Mouse (Mus musculus) neural tube, embryonic 11.5 days (tissue): ENCODE measurements around the gene Kyat1. TPM values are rescaled to one million over a fixed set of nuclear protein-coding genes. Genes with fewer than 3 reads are reported as not detected.

ENCODE experiments used
- ATAC-seq: fragments of 200-750 bp; cut with Nextera tagmentation; 2 replicates; pipeline ENCODE4 v1.8.0; 2017; ENCODE audit warnings: moderate number of reproducible peaks, mild to moderate bottlenecking, moderate TSS enrichment, moderate library complexity; ENCODE audit not compliant: insufficient read depth, low FRiP score, low TSS enrichment
- DNase-seq: peaks from one replicate; pipeline ENCODE4 v3.0.0-alpha.2; 2015; ENCODE audit warnings: low spot score
- H3K27ac ChIP-seq: fragments of 300-500 bp; sonication (generic); 2 replicates; pipeline ENCODE4 v1.5.1; 2014; ENCODE audit warnings: low read depth, mild to moderate bottlenecking, low read length
- H3K27me3 ChIP-seq: fragments of 300-500 bp; sonication (generic); 2 replicates; pipeline ENCODE4 v1.6.1; 2014; ENCODE audit warnings: mild to moderate bottlenecking, low read length, mixed read lengths; ENCODE audit not compliant: control insufficient read depth, insufficient read depth
- H3K36me3 ChIP-seq: fragments of 300-500 bp; sonication (generic); 2 replicates; pipeline ENCODE4 v1.6.1; 2014; ENCODE audit warnings: mild to moderate bottlenecking, low read length, moderate library complexity, mixed read lengths; ENCODE audit not compliant: control insufficient read depth, insufficient read depth
- H3K4me1 ChIP-seq: fragments of 300-500 bp; sonication (generic); 2 replicates; pipeline ENCODE4 v1.6.1; 2014; ENCODE audit warnings: low read length, mixed read lengths; ENCODE audit not compliant: control insufficient read depth, insufficient read depth
- H3K4me2 ChIP-seq: fragments of 300-500 bp; sonication (generic); 2 replicates; pipeline ENCODE4 v1.6.1; 2014; ENCODE audit warnings: low read depth, mild to moderate bottlenecking, moderate library complexity
- H3K4me3 ChIP-seq: fragments of 300-500 bp; sonication (generic); 2 replicates; pipeline ENCODE4 v1.5.1; 2014; ENCODE audit warnings: low read depth, low read length
- H3K9ac ChIP-seq: fragments of 300-500 bp; sonication (generic); 2 replicates; pipeline ENCODE4 v1.6.1; 2014; ENCODE audit warnings: mild to moderate bottlenecking, low read length
- H3K9me3 ChIP-seq: fragments of 300-500 bp; sonication (generic); 2 replicates; pipeline ENCODE4 v1.6.1; 2016; ENCODE audit warnings: low read length; ENCODE audit not compliant: control insufficient read depth
- WGBS: fragments of 180-500 bp; shearing (Covaris S2); extraction: QIAGEN DNeasy Blood & Tissue Kit; methylation state at CpG from one replicate; pipeline ENCODE4 v1.1.7; 2014; 5-methylcytosine and 5-hydroxymethylcytosine counted together
- polyA plus RNA-seq: library from polyadenylated mRNA; unstranded; fragments of >200 nt; fragmentation: Nextera tagmentation; extraction: Ambion mirVana; gene quantifications from 2 replicates; pipeline ENCODE4 v1.2.1, GENCODE M21; 2014

Gene Kyat1
- polyA plus RNA-seq = 10.5 and 12.0 TPM in 2 replicates

- no peak within 1 kb of the TSS for H3K27ac ChIP-seq
- under 1% methylated on average over 44 of the region's 44 CpGs for WGBS
Measured at GRCm38 (mm10) chr2:30205629-30206357, at the start of gene Kyat1. Gene Kyat1 (minus strand): TSS chr2:30205847.

GRCm38 (mm10) chr2:30253809-30254208 is 48.2 kb upstream of the Kyat1 start:
- no peak overlapping the region for H3K9ac ChIP-seq
- no peaks in the 10 kb centered on the region for H3K27me3 ChIP-seq
- WGBS = 87% methylated on average over 5 of the region's 5 CpGs
- peaks cover 34% of the 10 kb centered on the region for H3K36me3 ChIP-seq
- DNase-seq (no peak), ATAC-seq (no peak)
- no peak overlapping the region for H3K4me3 ChIP-seq
- H3K27ac ChIP-seq = no peak overlapping the region
- no peaks in the 10 kb centered on the region for H3K4me1 ChIP-seq
- no peak overlapping the region for H3K4me2 ChIP-seq
- no peaks in the 10 kb centered on the region for H3K9me3 ChIP-seq

More at GRCm38 (mm10) chr2:30205629-30206357, at the start of gene Kyat1:
- Histone ChIP-seq H3K9me3 (no peaks in the 10 kb centered on the region), H3K36me3 (no peaks in the 10 kb centered on the region), H3K9ac (peak within 1 kb of the TSS; percentile 65), H3K4me3 (peak within 1 kb of the TSS; percentile 73), H3K27me3 (no peaks in the 10 kb centered on the region), H3K4me2 (peak within 1 kb of the TSS; percentile 90), H3K4me1 (peaks cover 8% of the 10 kb centered on the region)
- ATAC-seq = peak; percentile 90
- DNase-seq = peak; percentile 95

- no peak overlapping the region for H3K4me3 ChIP-seq
- H3K4me1 ChIP-seq = no peaks in the 10 kb centered on the region
- no peak for DNase-seq
- no peak for ATAC-seq
- H3K4me2 ChIP-seq = no peak overlapping the region
- WGBS = 88% methylated on average over 3 of the region's 3 CpGs
- no peaks in the 10 kb centered on the region for H3K9me3 ChIP-seq
- H3K27ac ChIP-seq = no peak overlapping the region
- no peak overlapping the region for H3K9ac ChIP-seq
- H3K27me3 ChIP-seq = no peaks in the 10 kb centered on the region
- H3K36me3 ChIP-seq = peaks cover 29% of the 10 kb centered on the region
Measured at GRCm38 (mm10) chr2:30252521-30252920, 46.9 kb upstream of the Kyat1 start.

- H3K4me1 ChIP-seq = no peaks in the 10 kb centered on the region
- H3K4me3 ChIP-seq = no peak overlapping the region
- ATAC-seq (no peak), DNase-seq (no peak)
- no peaks in the 10 kb centered on the region for H3K27me3 ChIP-seq
- H3K27ac ChIP-seq = no peak overlapping the region
- peaks cover 21% of the 10 kb centered on the region for H3K36me3 ChIP-seq
- WGBS = 71% methylated on average over 5 of the region's 5 CpGs
- no peak overlapping the region for H3K9ac ChIP-seq
- H3K4me2 ChIP-seq = no peak overlapping the region
- H3K9me3 ChIP-seq = no peaks in the 10 kb centered on the region
Measured at GRCm38 (mm10) chr2:30251417-30252104, 45.9 kb upstream of the Kyat1 start.

- WGBS = 88% methylated on average over 10 of the region's 10 CpGs
- Histone ChIP-seq H3K9ac (no peak overlapping the region), H3K4me1 (no peaks in the 10 kb centered on the region), H3K27ac (no peak overlapping the region), H3K4me2 (no peak overlapping the region), H3K4me3 (no peak overlapping the region), H3K36me3 (peaks cover 11% of the 10 kb centered on the region), H3K27me3 (no peaks in the 10 kb centered on the region), H3K9me3 (no peaks in the 10 kb centered on the region)
- DNase-seq (no peak), ATAC-seq (no peak)
Measured at GRCm38 (mm10) chr2:30250166-30251128, 44.8 kb upstream of the Kyat1 start.

GRCm38 (mm10) chr2:30249182-30249581 is 43.5 kb upstream of the Kyat1 start:
- 96% methylated on average over 3 of the region's 3 CpGs for WGBS
- no peak overlapping the region for H3K4me3 ChIP-seq

GRCm38 (mm10) chr2:30247681-30248080 is 42.0 kb upstream of the Kyat1 start:
- DNase-seq = no peak
- WGBS = 85% methylated on average over 4 of the region's 4 CpGs
- Histone ChIP-seq H3K27ac (no peak overlapping the region), H3K36me3 (peaks cover 6% of the 10 kb centered on the region), H3K9ac (no peak overlapping the region), H3K4me3 (no peak overlapping the region), H3K4me2 (no peak overlapping the region), H3K4me1 (no peaks in the 10 kb centered on the region), H3K27me3 (no peaks in the 10 kb centered on the region), H3K9me3 (no peaks in the 10 kb centered on the region)
- ATAC-seq = no peak

More at GRCm38 (mm10) chr2:30249182-30249581, 43.5 kb upstream of the Kyat1 start:
- no peak overlapping the region; the same call in 1 of the 2 replicates for H3K9ac ChIP-seq
- ATAC-seq (no peak), DNase-seq (no peak)
- no peak overlapping the region for H3K4me2 ChIP-seq
- peaks cover 6% of the 10 kb centered on the region for H3K36me3 ChIP-seq
- no peaks in the 10 kb centered on the region for H3K27me3 ChIP-seq
- no peaks in the 10 kb centered on the region for H3K9me3 ChIP-seq
- H3K27ac ChIP-seq = no peak overlapping the region
- H3K4me1 ChIP-seq = no peaks in the 10 kb centered on the region

GRCm38 (mm10) chr2:30247036-30247435 is 41.4 kb upstream of the Kyat1 start:
- no peak overlapping the region for H3K4me2 ChIP-seq
- DNase-seq = no peak
- ATAC-seq = no peak
- H3K9me3 ChIP-seq = no peaks in the 10 kb centered on the region
- peaks cover 6% of the 10 kb centered on the region for H3K36me3 ChIP-seq
- H3K27ac ChIP-seq = no peak overlapping the region
- H3K27me3 ChIP-seq = no peaks in the 10 kb centered on the region
- 93% methylated on average over 5 of the region's 5 CpGs for WGBS
- no peak overlapping the region for H3K4me3 ChIP-seq
- H3K9ac ChIP-seq = no peak overlapping the region
- H3K4me1 ChIP-seq = no peaks in the 10 kb centered on the region
